Mouse (Mus musculus): ENCODE data around the gene Tex52.
"Not testable (repeated sequence)": the region's sequence is repeated elsewhere in the genome, so short reads cannot be mapped to it uniquely, and the experiment has no call there.

Gene Tex52

DNA sequence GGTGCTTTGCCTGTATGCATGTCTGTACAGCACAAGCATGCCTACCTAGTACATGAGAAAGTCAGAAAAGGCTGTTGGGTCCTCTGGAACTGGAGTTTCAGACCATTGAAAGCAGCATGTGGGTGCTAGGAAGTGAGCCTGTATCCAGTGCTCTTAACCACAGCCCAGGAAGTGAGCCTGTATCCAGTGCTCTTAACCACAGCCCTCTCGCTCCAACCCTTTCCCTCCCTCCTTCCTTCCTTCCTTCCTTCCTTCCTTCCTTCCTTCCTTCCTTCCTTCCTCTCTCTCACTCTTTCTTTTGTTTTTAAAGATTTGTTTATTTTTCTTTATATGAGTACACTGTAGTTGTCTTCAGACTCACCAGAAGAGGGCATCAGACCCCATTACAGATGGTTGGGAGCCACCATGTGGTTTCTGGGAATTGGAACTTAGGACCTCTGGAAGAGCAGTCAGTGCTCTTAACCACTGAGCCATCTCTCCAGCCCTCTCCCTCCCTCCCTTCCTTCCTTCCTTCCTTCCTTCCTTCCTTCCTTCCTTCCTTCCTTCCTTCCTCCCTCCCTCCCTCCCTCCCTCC is 5.4 kb downstream of the Tex52 start:
- DNase-seq (ENCODE audit: low read depth) = not testable (repeated sequence)

- no peak for DNase-seq (ENCODE audit: low read depth)
Measured at GRCm38 (mm10) chr6:128381254-128381653, 6.0 kb downstream of the Tex52 start.

DNA sequence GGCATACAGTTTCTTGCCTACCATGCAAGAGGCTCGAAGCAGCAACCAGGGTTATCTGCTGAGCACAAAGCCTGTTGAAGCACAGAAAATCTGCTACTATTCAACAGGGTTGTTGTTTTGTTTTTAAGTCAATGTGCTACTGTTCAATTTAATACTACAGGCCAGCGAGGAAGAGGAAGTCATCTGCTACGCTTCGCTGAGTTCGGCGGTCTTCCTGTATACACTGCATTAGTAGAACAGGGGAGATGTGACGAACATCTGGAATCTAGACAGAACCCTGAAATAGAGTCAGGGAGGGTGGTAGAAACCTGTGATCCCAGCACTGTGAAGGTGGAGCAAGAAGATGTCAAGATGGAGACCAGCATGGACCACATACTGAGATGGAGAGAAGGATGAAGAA is 8.5 kb downstream of the Tex52 start:
- DNase-seq (ENCODE audit: low read depth) = no peak

DNA sequence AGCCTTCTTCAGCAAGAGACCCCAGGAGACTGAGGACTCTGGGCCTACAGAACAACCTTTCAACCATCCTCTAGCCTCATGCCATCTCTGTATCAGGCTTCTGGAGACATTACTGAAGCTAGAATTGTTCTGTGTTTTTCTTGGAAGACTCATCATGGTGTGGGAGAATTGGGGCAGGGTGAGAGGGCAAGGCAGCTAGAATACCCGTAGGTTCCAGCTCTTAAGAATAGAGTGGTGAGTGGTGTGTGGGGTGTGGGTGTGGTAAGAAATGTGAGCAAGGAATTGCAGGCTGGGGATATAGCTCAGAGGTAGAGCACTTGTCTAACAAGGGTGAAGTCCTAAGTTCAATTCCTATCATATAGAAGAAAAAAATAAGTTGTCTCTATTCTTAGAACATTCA is 9.8 kb downstream of the Tex52 start:
- DNase-seq (ENCODE audit: low read depth) = no peak

DNA sequence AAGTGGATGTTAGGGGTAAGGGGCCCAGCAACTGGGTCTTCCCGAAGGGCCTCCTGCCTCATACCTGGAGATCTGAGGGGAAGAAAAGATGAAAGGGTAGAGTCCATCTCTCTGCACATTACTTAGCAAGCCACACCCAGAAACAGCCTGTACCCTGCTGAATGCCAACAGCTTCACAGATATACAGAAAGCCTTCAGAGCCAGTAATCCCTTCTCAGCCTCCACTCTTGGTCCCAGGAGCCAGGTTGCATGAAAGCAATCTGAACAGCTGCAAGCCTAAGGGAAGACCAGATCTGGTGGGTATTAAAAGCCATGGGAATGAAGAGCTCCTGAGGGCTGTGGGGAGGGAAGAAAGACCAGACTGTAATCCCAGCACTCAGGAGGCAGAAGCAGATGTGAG is 13.9 kb downstream of the Tex52 start:
- no peak for DNase-seq (ENCODE audit: low read depth)

DNA sequence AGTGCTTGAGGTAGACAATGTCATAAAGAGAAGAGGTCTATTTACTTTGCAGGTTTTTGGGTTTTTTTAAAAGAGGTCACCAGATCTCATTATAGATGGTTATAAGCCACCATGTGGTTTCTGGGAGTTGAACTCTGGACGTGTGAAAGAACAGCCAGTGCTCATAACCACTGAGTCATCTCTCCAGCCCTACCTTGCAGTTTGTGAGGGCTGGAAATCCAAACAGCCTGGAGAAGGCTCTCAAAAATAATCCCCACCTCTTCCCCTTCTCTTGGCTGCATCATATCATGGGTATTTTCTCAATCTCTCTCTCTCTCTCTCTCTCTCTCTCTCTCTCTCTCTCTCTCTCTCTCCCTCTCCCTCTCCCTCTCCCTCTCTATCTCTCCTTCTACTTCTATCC is 15.4 kb downstream of the Tex52 start:
- no peak for DNase-seq (ENCODE audit: low read depth)

DNA sequence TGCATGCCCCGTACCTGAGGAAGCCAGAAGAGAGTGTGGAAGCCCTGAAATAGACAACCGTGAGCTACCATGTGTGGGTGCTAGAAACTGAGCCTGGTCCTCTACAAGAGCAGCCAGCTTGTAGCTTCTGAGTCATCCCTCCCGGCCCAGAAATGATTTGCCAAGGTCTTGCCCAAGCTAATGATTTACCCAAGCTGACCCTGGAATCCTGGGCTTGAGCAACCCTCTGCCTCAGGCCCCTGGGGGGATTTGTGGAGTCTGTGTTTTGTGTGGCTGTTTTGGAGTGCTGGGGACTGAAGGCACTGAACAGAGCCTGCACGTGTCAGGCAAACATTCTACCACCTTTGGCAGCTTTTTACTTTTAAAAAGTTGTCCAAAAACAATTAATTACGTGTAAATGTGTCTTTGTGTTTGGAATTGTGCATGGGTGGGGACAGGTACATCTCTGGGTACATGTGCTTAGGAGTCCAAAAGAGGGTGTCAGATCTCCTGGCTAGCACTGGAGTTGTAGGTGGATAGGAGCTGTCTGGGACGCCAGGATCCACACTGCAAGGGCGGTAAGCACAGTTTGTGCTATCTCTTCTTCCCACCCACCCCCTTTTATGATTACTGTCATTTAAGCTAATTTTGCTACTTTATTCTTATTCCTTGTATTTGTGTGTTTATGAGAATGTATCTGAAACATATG is 22.5 kb downstream of the Tex52 start:
- no peak for DNase-seq (ENCODE audit: low read depth)

- no peak for DNase-seq (ENCODE audit: low read depth)
Measured at GRCm38 (mm10) chr6:128398996-128399395, 23.7 kb downstream of the Tex52 start, which contains the start of gene Nrip2. Nrip2 (plus strand) TSS chr6:128399296.

DNA sequence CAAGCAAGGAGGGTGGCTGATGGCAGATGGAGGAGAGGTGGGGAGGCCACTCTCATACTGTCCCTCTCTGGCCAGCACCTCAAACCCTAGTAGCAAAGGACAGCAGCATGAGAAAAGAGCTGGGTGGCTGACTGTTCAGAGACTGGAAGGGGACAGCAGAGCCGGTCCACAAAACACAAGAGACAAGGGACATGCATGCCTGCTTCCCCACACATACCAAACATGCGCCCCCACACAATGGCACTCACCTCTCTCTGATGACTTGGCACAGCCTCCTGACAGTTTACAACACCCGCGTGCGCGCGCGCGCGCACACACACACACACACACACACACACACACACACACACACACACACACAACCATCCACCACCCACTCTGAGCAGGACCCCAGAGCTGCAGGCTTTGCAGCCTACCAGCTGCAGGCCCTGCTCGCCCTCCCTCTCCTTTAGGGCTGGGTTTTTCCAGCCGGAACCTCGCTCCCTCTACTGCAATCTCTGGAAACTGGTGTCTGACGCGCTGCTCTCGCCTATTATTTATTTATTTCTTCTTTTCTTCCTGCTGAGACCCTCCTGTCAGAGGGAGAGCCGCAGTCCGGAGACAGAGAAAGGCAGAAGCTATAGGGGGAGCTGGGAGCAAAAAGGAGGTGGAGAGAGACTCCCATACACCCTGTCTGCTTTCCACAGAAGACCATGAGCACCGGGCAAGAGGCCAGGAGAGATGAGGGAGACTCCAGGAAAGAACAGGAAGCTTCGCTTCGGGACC is 24.3 kb downstream of the Tex52 start:
- no peak for DNase-seq (ENCODE audit: low read depth)

GRCm38 (mm10) chr6:128404708-128405107 is 29.5 kb downstream of the Tex52 start:
- DNase-seq (ENCODE audit: low read depth) = no peak

DNA sequence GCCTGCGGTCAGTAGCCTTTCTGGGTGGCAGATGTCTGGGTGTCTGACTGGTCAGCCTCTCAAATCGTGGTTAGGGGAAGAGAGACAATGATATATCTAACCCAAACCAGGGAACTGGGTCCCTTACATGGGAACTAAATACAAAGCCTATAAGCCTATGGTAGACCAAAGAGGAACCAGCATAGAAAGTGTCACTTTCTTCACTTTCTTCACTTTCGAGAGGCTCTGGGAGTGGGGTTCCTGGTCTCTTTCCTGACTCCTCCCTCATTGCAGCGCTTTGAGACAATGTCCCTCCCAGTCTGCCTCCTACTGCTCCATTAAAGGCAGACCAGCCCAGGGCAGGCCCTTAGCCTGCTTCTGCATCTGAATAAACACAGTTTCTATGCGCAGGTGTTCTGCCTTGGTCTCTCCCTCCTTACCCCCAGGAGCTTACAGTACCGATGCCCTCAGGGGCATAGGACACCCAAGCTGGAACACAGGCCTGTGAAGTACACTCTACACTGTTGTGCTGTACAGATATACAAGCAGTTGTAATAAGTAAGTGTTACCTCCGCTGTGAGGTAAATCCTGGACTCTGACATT is 33.4 kb downstream of the Tex52 start:
- DNase-seq (ENCODE audit: low read depth) = no peak

DNA sequence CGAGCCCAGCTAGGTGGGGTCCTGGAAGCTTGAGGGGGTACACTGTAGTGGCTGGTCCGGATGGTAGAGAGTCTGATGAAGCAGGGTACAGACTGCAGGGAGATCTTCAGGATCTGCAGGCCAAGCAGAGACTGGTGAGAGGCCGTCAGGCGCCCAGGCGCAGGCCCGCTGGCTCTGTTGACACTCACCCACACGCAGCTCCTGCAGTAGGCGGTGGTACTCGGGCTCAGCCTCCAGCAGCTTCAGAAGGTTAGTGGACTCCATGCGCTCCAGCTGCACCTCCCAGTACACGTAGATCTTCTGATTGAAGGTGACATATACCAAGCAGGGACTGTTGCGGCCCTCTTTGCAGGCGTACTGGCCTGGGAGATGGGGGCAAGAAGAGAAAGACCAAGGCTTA is 35.0 kb downstream of the Tex52 start:
- no peak for DNase-seq (ENCODE audit: low read depth)

- DNase-seq (ENCODE audit: low read depth) = peak; percentile 84
Measured at GRCm38 (mm10) chr6:128411115-128411514, 35.9 kb downstream of the Tex52 start.

DNA sequence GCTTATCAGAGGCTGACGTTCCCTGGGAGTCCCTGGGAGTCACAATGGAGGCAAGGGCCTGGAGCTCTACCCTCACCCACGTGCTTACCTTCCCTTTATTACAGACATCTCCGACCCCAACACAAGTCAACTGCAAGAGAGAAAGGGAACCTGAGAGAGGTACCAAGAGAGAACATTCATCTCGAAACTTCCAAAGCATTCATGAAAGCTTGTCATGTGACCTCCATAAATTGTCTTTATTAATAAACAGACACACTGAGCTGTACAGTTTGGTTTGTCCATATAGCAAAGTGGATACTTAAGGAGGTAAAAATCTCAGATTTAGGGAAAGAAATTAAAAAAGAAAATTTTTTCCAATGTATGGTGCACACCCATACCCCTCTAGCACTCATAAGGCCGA is 40.9 kb downstream of the Tex52 start:
- no peak for DNase-seq (ENCODE audit: low read depth)

DNA sequence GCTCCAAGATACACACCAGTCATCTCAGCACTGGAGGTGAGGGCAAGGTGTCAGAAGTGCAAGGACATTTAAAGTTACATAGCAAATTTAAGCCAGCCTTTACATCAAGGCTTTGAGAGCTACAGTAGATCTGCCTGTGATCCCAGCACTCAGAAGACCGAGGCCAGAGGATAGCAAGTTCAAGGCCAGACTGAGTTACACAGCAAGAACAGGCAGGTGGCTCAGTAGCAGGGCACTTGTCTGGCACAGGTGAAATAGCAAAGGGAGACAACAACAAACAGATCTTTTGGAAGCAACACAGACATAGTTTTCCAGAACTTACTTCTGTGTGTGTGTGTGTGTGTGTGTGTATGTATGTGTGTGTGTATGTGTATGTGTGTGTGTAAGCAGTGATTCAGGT is 42.8 kb downstream of the Tex52 start:
- DNase-seq (ENCODE audit: low read depth) = no peak

- no peak for DNase-seq (ENCODE audit: low read depth)
Measured at GRCm38 (mm10) chr6:128421036-128421435, 45.8 kb downstream of the Tex52 start.

GRCm38 (mm10) chr6:128421480-128421879 is 46.2 kb downstream of the Tex52 start:
- DNase-seq (ENCODE audit: low read depth) = no peak

- no peak for DNase-seq (ENCODE audit: low read depth)
Measured at GRCm38 (mm10) chr6:128423496-128424268, 48.4 kb downstream of the Tex52 start.

DNA sequence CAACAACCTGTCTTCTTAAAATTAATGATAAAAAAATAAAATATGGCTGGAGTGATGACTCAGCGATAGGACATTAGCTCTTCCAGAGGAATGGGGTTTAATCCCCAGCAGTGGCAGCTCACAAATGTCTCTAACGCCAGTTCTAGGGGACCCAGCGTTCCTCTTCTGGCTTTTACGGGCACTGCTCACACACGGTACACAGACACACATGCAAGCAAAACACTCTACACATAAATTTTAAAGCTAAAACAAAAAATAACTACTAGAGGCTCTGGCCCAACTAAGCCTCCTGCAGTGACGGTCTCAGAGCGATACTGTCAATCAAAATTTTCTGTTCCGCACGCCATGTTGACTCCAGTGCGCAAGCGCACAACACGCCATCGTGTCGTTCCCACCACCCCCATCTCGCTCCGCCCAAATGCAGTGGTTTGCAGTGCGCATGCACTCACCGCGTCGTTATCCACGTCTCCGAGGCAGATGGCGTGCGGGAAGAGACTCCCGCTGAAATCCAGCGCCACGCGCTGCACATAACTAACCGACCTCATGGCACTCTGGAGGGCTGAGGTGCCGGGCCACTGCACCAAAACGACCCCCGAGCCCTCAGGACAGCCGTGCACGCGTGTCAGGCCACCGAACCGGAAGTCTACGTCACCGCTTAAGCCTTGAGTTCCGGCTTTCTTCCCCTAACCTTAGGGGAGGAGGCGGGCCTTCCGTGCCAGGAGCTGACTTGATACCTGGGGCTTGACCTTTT is 49.2 kb downstream of the Tex52 start, which contains the start of gene Itfg2:
Gene Itfg2, minus strand, starts transcription at position 663 of the 751 bp plus-strand sequence.
- DNase-seq (ENCODE audit: low read depth) = peak; percentile 100

DNA sequence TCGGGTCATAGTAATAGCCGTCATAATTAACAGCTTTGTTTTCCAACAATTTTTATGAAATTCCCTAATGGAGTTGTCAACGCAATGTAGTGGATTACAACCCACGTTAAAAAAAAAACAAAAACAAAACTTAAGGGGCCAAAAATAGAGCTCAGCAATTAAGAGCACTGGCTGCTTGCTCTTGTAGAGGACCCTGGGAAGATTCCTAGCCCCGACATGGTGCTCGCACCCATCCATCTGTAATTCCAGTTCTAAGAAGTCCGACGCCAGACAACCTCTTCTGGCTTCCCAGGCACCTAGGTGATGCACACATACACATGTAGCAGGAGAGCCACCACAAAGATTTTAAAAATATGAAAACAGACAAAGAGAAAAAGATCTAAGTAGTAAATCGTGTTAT is 49.8 kb downstream of the Tex52 start:
- DNase-seq (ENCODE audit: low read depth) = no peak

DNA sequence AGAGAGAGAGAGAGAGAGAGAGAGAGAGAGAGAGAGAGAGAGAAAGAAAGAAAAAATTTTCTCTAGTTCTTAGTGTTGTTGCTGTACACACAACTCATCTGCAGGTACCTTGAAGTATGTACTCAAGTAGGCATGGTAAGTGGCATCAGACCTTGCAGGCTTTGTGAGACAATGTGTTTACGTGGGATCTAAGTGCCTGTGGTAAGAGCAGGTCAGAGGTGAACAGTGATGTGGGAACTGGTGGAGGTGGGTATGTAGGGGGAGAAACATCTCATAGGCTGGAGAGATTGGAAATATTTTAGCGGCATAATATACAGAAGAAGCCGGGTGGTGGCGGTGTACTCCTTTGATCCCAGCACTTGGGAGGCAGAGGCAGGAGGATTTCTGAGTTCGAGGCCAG is 52.3 kb downstream of the Tex52 start:
- no peak for DNase-seq (ENCODE audit: low read depth)

All from induced T-regulatory cell, adult 2 months (primary cell).